Mouse (Mus musculus) adrenal gland, adult 10 weeks (tissue): ENCODE results near the gene Gtf2h3. TPM values are rescaled to one million over a fixed set of nuclear protein-coding genes. Genes with fewer than 3 reads are reported as not detected.

Experiments
- polyA plus RNA-seq: library from polyadenylated mRNA; stranded (reverse); fragments of 350-450 nt; fragmentation: Illumina TruSeq; extraction: RNeasy Lipid Tissue Mini Kit (QIAGEN cat#74804); gene quantifications from one replicate; pipeline ENCODE4 v1.2.3, GENCODE M21; 2014; ENCODE audit warnings: low read depth, low replicate concordance

Gene Gtf2h3
- polyA plus RNA-seq, result 6.8 TPM

GRCm38 (mm10) chr5:124578633-124579317 lies at the start of gene Gtf2h3, which contains the start of gene Eif2b1:
Gene Gtf2h3 (plus strand): TSS chr5:124579140.
Gene Eif2b1 (minus strand): TSS chr5:124579131.

GRCm38 (mm10) chr5:124530655-124531582 lies 48.0 kb upstream of the Gtf2h3 start, which contains the start of gene Rilpl1:
Gene Rilpl1 (minus strand): TSS chr5:124531391.

GRCm38 (mm10) chr5:124540383-124540786 lies 38.6 kb upstream of the Gtf2h3 start, which contains the start of gene Tmed2:
Gene Tmed2 (plus strand): TSS chr5:124540695.

GRCm38 (mm10) chr5:124552558-124553307 lies 26.2 kb upstream of the Gtf2h3 start, which contains the start of gene Ddx55:
Gene Ddx55 (plus strand): TSS chr5:124552864.

GRCm38 (mm10) chr5:124628448-124629363 lies 49.8 kb downstream of the Gtf2h3 start, which contains the start of gene Atp6v0a2:
Gene Atp6v0a2 (plus strand): TSS chr5:124628576.

Other genes starting within 250 kb of the Gtf2h3 start
- gene Cdk2ap1, start 216.1 kb upstream of the Gtf2h3 start, polyA plus RNA-seq, result 227 TPM
- gene Sbno1, start 153.1 kb upstream of the Gtf2h3 start, polyA plus RNA-seq, result 106 TPM
- gene Kmt5a, start 139.2 kb upstream of the Gtf2h3 start, polyA plus RNA-seq, result 144 TPM
- gene Rilpl2, start 100.8 kb upstream of the Gtf2h3 start, polyA plus RNA-seq, result 2.6 TPM
- 0.58 TPM for gene Snrnp35, start 96.0 kb upstream of the Gtf2h3 start, polyA plus RNA-seq
- 6.8 TPM for gene Rilpl1, start 47.7 kb upstream of the Gtf2h3 start, polyA plus RNA-seq
- 1,447 TPM for gene Tmed2, start 38.4 kb upstream of the Gtf2h3 start, polyA plus RNA-seq
- gene Ddx55, start 26.3 kb upstream of the Gtf2h3 start, polyA plus RNA-seq, result 11.3 TPM
- gene Eif2b1, start within 50 bp of the Gtf2h3 start, polyA plus RNA-seq, result 46.1 TPM
- 54.8 TPM for gene Atp6v0a2, start 49.4 kb downstream of the Gtf2h3 start, polyA plus RNA-seq
- 0.82 TPM for gene Dnah10, start 145.9 kb downstream of the Gtf2h3 start, polyA plus RNA-seq